Mouse (Mus musculus) brain, embryonic 14.5 days (tissue): ENCODE results near the gene Tchp.

Experiments
- CTCF ChIP-seq: fragments of 200-500 bp; IDR thresholded peaks from 2 replicates; pipeline ENCODE4 v1.5.1; 2012; ENCODE audit warnings: inconsistent platforms, mild to moderate bottlenecking, moderate library complexity, borderline replicate concordance; ENCODE audit not compliant: insufficient read depth, insufficient read length; ENCODE audit errors: extremely low read depth
- POLR2A ChIP-seq: fragments of 200-500 bp; IDR thresholded peaks from 2 replicates; pipeline ENCODE4 v1.6.1; 2012; ENCODE audit warnings: mild to moderate bottlenecking, inconsistent platforms, borderline replicate concordance; ENCODE audit not compliant: poor library complexity, insufficient read depth, insufficient read length, severe bottlenecking; ENCODE audit errors: extremely low read depth

DNA sequence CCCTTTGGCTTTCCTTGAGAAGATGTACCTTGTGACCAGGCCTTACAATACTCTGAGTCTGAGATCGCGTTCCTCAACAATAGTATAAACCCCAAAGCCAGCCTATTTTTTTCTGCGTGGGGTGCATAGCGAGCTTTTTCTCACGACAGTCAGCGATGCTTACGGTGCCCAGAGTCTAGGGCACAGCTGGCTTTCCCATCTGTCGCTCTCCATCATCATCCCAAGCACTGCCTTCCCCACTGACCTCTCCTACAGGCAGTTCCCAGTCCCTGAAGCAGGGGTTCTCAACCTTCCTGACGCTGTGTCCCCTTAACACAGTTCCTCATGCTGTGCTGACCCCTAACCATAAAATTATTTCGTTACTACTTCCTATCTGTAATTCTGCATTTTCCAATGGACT, 35.0 kb downstream of the Tchp start:
- TF ChIP-seq POLR2A: no peak
- TF ChIP-seq CTCF: no peak
